Mouse (Mus musculus) thymus, adult 2 months (tissue): Measurements from ENCODE around the gene Pcsk5. TPM values are rescaled to one million over a fixed set of nuclear protein-coding genes. Genes with fewer than 3 reads are reported as not detected.

Experiments used
- DNase-seq: peaks from one replicate; pipeline ENCODE4 v3.0.0; 2021
- H3K27ac ChIP-seq: fragments of 200-500 bp; 2 replicates; pipeline ENCODE4 v1.5.1; 2012; ENCODE audit warnings: low read length, control low read depth; ENCODE audit not compliant: control insufficient read depth, insufficient read depth
- H3K27me3 ChIP-seq: fragments of 200-500 bp; 2 replicates; pipeline ENCODE4 v1.6.1; 2012; ENCODE audit warnings: mild to moderate bottlenecking, low read length, moderate library complexity, mixed read lengths; ENCODE audit not compliant: control insufficient read depth, insufficient read depth
- H3K36me3 ChIP-seq: fragments of 200-500 bp; 2 replicates; pipeline ENCODE4 v1.6.1; 2012; ENCODE audit warnings: mild to moderate bottlenecking, low read length, moderate library complexity; ENCODE audit not compliant: control insufficient read depth, insufficient read depth
- H3K4me1 ChIP-seq: fragments of 200-500 bp; replicated peaks from 2 replicates; pipeline ENCODE4 v1.6.1; 2012; ENCODE audit warnings: low read length; ENCODE audit not compliant: control insufficient read depth, insufficient read depth
- H3K4me3 ChIP-seq: fragments of 200-500 bp; 2 replicates; pipeline ENCODE4 v1.5.1; 2012; ENCODE audit warnings: mild to moderate bottlenecking, low read length, control low read depth, moderate library complexity; ENCODE audit not compliant: control insufficient read depth, insufficient read depth
- CTCF ChIP-seq: fragments of 200-500 bp; IDR thresholded peaks from 2 replicates; pipeline ENCODE4 v1.5.1; 2012; ENCODE audit warnings: mild to moderate bottlenecking, control low read depth, low read length, moderate library complexity, borderline replicate concordance; ENCODE audit not compliant: control insufficient read depth, poor library complexity, insufficient read depth; ENCODE audit errors: extremely low read depth
- POLR2A ChIP-seq: fragments of 200-500 bp; IDR thresholded peaks from 2 replicates; pipeline ENCODE4 v1.6.1; 2012; ENCODE audit warnings: mild to moderate bottlenecking, low read length, control low read depth, moderate library complexity; ENCODE audit not compliant: control insufficient read depth, poor library complexity, insufficient read depth; ENCODE audit errors: extremely low read depth
- WGBS: fragments of 180-500 bp; shearing (Covaris S2); methylation state at CpG from one replicate; pipeline ENCODE4 v1.1.7; 2018; 5-methylcytosine and 5-hydroxymethylcytosine counted together
- polyA plus RNA-seq: library from polyadenylated mRNA; depleted of rRNA; stranded (reverse); fragments of >200 nt; gene quantifications from 2 replicates; pipeline ENCODE4 v1.2.3, GENCODE M21; 2012; rRNA removed

The Pcsk5 gene
- 0.58 and 0.73 TPM in 2 replicates for polyA plus RNA-seq

GRCm38 (mm10) chr19:17837471-17837859, at the start of gene Pcsk5:
Gene Pcsk5, minus strand, starts transcription at chr19:17837632.
- no peak for DNase-seq
- no peak for TF ChIP-seq POLR2A
- no peak for TF ChIP-seq CTCF
- Histone ChIP-seq H3K27ac (no peak within 1 kb of the TSS), H3K4me1 (no peaks in the 10 kb centered on the region), H3K4me3 (peak within 1 kb of the TSS; percentile 17), H3K27me3 (peaks cover 7% of the 10 kb centered on the region; the same call in 1 of the 2 replicates), H3K36me3 (no peaks in the 10 kb centered on the region)
- WGBS: 2% methylated on average over 36 of the region's 36 CpGs

DNA sequence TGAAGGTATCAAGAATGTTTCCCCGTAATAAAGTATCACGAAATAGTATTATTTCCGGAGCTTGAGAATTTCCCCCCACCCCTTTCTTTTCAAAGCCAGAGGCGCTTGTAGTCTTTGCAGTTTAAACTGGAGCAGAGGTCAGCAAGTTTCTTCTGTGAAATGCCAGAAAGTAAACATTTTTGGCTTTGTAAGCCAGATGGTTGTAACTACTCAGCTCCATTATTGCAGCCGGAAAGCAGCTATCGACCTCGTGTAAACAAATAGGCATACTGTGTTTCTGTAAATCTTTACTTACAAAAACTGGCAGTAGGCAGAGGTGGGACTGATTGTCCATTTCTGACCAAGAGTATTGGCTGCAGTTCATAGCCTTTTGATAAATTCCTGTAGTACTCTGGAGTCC, 38.4 kb upstream of the Pcsk5 start:
- Histone ChIP-seq H3K27ac (no peak overlapping the region), H3K4me1 (no peaks in the 10 kb centered on the region), H3K36me3 (no peaks in the 10 kb centered on the region), H3K4me3 (no peak overlapping the region), H3K27me3 (no peaks in the 10 kb centered on the region)
- TF ChIP-seq CTCF: no peak
- TF ChIP-seq POLR2A: no peak
- 80% methylated on average over 7 of the region's 7 CpGs for WGBS
- DNase-seq: no peak

DNA sequence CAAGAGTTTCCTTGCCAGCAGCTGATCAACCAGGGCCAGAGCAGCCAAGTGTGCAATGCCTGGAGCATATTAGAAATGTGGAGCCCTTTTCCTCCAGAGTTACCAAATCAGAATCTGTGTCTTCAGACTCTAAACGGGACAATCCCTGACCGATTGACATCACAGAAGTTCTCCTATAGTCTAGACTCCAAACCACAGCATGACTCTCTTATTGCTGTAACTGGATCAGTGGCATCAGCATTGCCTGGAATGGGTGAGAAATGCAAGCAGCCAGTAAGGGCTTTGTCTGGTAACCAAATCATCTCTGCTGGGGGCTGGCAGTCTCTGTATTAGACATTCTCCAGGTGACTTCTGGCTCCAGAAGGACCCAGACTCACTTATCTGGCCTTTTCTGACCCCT, 37.0 kb upstream of the Pcsk5 start:
- Histone ChIP-seq H3K4me3 (no peak overlapping the region), H3K4me1 (no peaks in the 10 kb centered on the region), H3K27ac (no peak overlapping the region), H3K27me3 (no peaks in the 10 kb centered on the region), H3K36me3 (no peaks in the 10 kb centered on the region)
- DNase-seq: no peak
- WGBS: 85% methylated on average over 2 of the region's 2 CpGs
- no peak for TF ChIP-seq POLR2A
- no peak for TF ChIP-seq CTCF

DNA sequence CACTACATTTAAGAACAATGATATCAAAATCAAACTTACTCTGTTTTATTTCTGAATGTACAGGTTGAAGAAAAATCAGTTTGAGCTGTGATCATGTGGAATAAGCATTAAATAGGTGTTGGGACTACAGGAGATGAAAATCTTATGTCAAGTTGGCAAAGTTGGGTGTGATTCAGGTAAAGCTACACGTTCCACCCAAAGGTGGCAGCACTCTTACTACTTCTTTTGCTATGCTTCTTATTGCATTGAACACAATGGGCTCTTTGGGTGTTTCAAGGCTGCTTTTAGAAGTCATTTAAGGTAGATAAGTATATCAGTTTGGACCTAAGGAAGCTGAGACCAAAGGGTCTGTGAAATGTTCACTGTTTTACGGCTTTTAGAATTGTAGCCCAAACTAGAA, 36.3 kb upstream of the Pcsk5 start:
- no peaks in the 10 kb centered on the region for H3K27me3 ChIP-seq
- WGBS: 52% methylated on average over 2 of the region's 2 CpGs

GRCm38 (mm10) chr19:17866317-17866891, 29.0 kb upstream of the Pcsk5 start:
- 86% methylated on average over 3 of the region's 3 CpGs for WGBS
- no peak overlapping the region for H3K4me3 ChIP-seq
- DNase-seq: no peak
- no peak for TF ChIP-seq CTCF
- no peak for TF ChIP-seq POLR2A
- H3K36me3 ChIP-seq: no peaks in the 10 kb centered on the region
- H3K4me1 ChIP-seq: no peaks in the 10 kb centered on the region
- H3K27ac ChIP-seq: no peak overlapping the region
- no peaks in the 10 kb centered on the region for H3K27me3 ChIP-seq

More for the DNA sequence above, 36.3 kb upstream of the Pcsk5 start:
- H3K4me3 ChIP-seq: no peak overlapping the region
- H3K36me3 ChIP-seq: no peaks in the 10 kb centered on the region
- H3K27ac ChIP-seq: no peak overlapping the region
- no peaks in the 10 kb centered on the region for H3K4me1 ChIP-seq
- DNase-seq: no peak
- TF ChIP-seq CTCF: no peak
- TF ChIP-seq POLR2A: no peak

GRCm38 (mm10) chr19:17860351-17861014, 23.1 kb upstream of the Pcsk5 start:
- Histone ChIP-seq H3K4me3 (no peak overlapping the region), H3K27me3 (no peaks in the 10 kb centered on the region), H3K36me3 (no peaks in the 10 kb centered on the region), H3K27ac (no peak overlapping the region), H3K4me1 (no peaks in the 10 kb centered on the region)
- TF ChIP-seq CTCF (no peak), POLR2A (no peak)
- WGBS: 92% methylated on average over 4 of the region's 4 CpGs
- no peak for DNase-seq
